Mouse (Mus musculus) thymus, adult 2 months (tissue): ENCODE data around the gene Aktip.

ENCODE experiments used
- CTCF ChIP-seq: fragments of 200-500 bp; IDR thresholded peaks from 2 replicates; pipeline ENCODE4 v1.5.1; 2012; ENCODE audit warnings: mild to moderate bottlenecking, control low read depth, low read length, moderate library complexity, borderline replicate concordance; ENCODE audit not compliant: control insufficient read depth, poor library complexity, insufficient read depth; ENCODE audit errors: extremely low read depth
- POLR2A ChIP-seq: fragments of 200-500 bp; IDR thresholded peaks from 2 replicates; pipeline ENCODE4 v1.6.1; 2012; ENCODE audit warnings: mild to moderate bottlenecking, low read length, control low read depth, moderate library complexity; ENCODE audit not compliant: control insufficient read depth, poor library complexity, insufficient read depth; ENCODE audit errors: extremely low read depth

GRCm38 (mm10) chr8:91171605-91172004 is 28.2 kb downstream of the Aktip start:
- TF ChIP-seq CTCF = no peak
- no peak for TF ChIP-seq POLR2A
